Mouse (Mus musculus): Measurements from ENCODE around the gene Nup210l. TPM values are rescaled to one million over a fixed set of nuclear protein-coding genes. Genes with fewer than 3 reads are reported as not detected.

Gene Nup210l
- polyA plus RNA-seq, 1 experiment = 0.47 TPM

DNA sequence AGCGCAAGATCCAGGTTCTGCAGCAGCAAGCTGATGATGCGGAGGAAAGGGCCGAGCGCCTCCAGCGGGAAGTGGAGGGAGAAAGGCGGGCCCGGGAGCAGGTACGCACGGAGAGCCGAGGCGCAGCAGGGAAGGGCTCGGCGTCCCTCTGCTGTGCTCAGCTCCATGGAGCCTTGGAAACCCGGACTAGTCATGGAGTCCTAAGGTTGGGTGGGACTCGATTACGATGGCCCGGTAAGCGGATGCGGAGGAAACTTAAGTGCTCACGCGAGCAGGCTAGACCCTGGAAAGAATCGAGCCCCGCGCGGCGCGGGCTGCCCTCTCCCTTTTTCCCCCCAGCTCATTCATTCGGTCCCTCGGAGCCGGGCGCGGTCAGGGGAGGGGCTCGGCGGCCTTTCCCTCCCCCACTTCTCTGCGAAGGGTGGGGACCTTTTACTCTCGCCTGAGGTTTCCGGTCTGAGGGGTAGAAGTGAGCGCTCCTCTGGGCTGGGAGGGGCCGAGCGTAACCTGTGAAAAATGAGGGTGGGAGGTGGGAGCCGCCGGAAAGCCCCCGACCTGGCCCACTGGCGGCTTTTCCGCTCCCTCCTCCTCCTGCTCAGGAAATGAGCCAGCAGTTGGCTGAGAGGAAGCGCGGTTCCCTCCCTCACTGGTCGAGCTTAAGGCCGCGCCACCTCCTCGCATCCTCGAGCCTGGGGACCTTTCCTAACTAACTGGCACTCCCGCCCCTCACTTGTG lies 24.0 kb upstream of the Nup210l start:
- H3K27me3 ChIP-seq (ENCODE audit: control insufficient read depth, insufficient read depth, insufficient read length) = no peaks in the 10 kb centered on the region
- peaks cover 16% of the 10 kb centered on the region for H3K36me3 ChIP-seq (ENCODE audit: control insufficient read depth, insufficient read depth)
- no peak for TF ChIP-seq MYOG (IDR thresholded peaks at IDR 0.05; ENCODE audit: control insufficient read depth, extremely low read depth, insufficient read length)
- no peak for TF ChIP-seq FOSL1 (IDR thresholded peaks at IDR 0.05; ENCODE audit: insufficient read depth, low read length, poor library complexity, severe bottlenecking)
- TF ChIP-seq CEBPB (IDR thresholded peaks at IDR 0.05; ENCODE audit: low read depth) = no peak
- no peak for TF ChIP-seq USF1 (IDR thresholded peaks at IDR 0.05; ENCODE audit: low read depth)
- no peak for TF ChIP-seq MYOD1 (IDR thresholded peaks at IDR 0.05; ENCODE audit: control insufficient read depth, insufficient read length, low read depth)
- no peak for TF ChIP-seq MAX (IDR thresholded peaks at IDR 0.05)
- no peak for TF ChIP-seq CTCF (IDR thresholded peaks at IDR 0.05; ENCODE audit: control insufficient read depth, insufficient read depth, insufficient read length)
- peak overlapping the region; percentile 58 for H3ac ChIP-seq (ENCODE audit: control insufficient read depth, insufficient read length, low read depth)
- H3K79me2 ChIP-seq (ENCODE audit: control insufficient read depth, insufficient read depth) = peaks cover 54% of the 10 kb centered on the region
- peaks cover 48% of the 10 kb centered on the region for H3K79me3 ChIP-seq (ENCODE audit: low read depth)
- H3K4me3 ChIP-seq (ENCODE audit: insufficient read depth, poor library complexity, severe bottlenecking) = peak overlapping the region; percentile 94

DNA sequence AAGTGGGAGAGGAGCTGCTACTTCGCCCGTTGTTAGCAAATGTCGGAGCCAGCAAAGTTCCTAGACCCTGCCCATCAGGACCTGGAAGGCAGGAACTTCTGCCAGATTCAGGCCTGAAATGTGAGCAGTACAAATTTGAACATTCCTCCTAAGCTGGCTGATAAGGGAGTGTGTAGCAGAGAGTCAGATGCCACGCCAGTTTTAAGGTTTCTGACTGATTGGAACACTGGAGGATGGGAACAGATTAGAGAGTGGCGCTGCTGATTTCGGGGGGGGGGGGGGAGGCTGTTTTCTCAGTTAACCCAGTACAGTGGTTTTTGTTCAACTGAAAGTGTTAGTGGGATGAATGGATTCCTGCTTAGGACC lies 23.5 kb upstream of the Nup210l start:
- Histone ChIP-seq H3K79me3 (ENCODE audit: low read depth) (peaks cover 54% of the 10 kb centered on the region), H3K27me3 (ENCODE audit: control insufficient read depth, insufficient read depth, insufficient read length) (no peaks in the 10 kb centered on the region), H3K79me2 (ENCODE audit: control insufficient read depth, insufficient read depth) (peaks cover 60% of the 10 kb centered on the region), H3K4me3 (ENCODE audit: insufficient read depth, poor library complexity, severe bottlenecking) (peak overlapping the region; percentile 94), H3K36me3 (ENCODE audit: control insufficient read depth, insufficient read depth) (peaks cover 16% of the 10 kb centered on the region), H3ac (ENCODE audit: control insufficient read depth, insufficient read length, low read depth) (peak overlapping the region; percentile 58)
- no peak for TF ChIP-seq MAX (IDR thresholded peaks at IDR 0.05)
- no peak for TF ChIP-seq FOSL1 (IDR thresholded peaks at IDR 0.05; ENCODE audit: insufficient read depth, low read length, poor library complexity, severe bottlenecking)
- TF ChIP-seq USF1 (IDR thresholded peaks at IDR 0.05; ENCODE audit: low read depth) = no peak
- TF ChIP-seq MYOG (IDR thresholded peaks at IDR 0.05; ENCODE audit: control insufficient read depth, extremely low read depth, insufficient read length) = no peak
- TF ChIP-seq CTCF (IDR thresholded peaks at IDR 0.05; ENCODE audit: control insufficient read depth, insufficient read depth, insufficient read length) = no peak
- no peak for TF ChIP-seq MYOD1 (IDR thresholded peaks at IDR 0.05; ENCODE audit: control insufficient read depth, insufficient read length, low read depth)
- TF ChIP-seq CEBPB (IDR thresholded peaks at IDR 0.05; ENCODE audit: low read depth) = no peak

DNA sequence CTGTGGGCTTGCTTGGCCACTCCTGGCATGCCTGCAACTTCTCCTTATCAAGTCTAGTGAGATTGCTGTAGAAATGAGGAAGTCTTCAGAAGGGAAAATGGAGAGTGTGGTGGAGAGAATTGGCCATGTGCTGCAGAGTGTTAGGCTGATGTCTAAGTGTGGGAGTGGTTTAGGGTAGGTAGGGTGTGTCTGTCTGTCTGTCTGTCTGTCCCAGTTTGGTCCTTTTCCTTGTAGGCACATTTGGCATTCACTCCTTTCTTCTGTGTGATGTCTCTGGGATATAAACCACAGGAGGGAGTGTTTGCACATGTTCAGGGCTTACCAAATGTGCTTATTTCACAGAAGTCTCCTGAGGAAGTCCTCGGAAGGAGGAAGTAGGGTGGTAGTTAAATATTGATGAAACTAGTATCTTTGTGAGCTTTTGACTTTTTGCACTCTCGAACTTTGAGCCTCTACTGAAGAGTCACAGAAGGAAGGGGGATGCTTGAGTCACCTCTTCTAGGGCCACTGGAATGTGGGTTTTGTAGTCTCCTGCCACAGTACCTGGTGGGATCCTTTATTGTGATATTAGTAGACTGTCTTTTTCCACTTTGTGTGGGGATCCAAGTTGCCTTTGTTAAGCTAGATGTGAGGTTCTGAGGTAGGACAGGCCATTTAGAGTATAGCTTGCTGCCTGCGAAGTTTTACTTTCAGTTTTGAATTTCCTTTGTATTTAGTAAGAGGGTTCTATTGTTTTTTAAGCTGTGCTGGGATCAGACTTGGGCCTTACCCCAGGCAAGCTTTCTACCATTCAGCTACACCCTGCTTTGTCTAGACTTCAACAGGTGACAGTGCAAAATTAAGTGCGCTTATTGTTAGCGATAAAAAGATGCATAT lies 22.3 kb upstream of the Nup210l start:
- Histone ChIP-seq H3ac (ENCODE audit: control insufficient read depth, insufficient read length, low read depth) (peak overlapping the region; percentile 31), H3K79me3 (ENCODE audit: low read depth) (peaks cover 64% of the 10 kb centered on the region), H3K79me2 (ENCODE audit: control insufficient read depth, insufficient read depth) (peaks cover 71% of the 10 kb centered on the region), H3K4me3 (ENCODE audit: insufficient read depth, poor library complexity, severe bottlenecking) (peak overlapping the region; percentile 94), H3K36me3 (ENCODE audit: control insufficient read depth, insufficient read depth) (peaks cover 26% of the 10 kb centered on the region), H3K27me3 (ENCODE audit: control insufficient read depth, insufficient read depth, insufficient read length) (no peaks in the 10 kb centered on the region)
- TF ChIP-seq USF1 (IDR thresholded peaks at IDR 0.05; ENCODE audit: low read depth) (no peak), MAX (IDR thresholded peaks at IDR 0.05) (no peak), MYOG (IDR thresholded peaks at IDR 0.05; ENCODE audit: control insufficient read depth, extremely low read depth, insufficient read length) (no peak), FOSL1 (IDR thresholded peaks at IDR 0.05; ENCODE audit: insufficient read depth, low read length, poor library complexity, severe bottlenecking) (no peak), CEBPB (IDR thresholded peaks at IDR 0.05; ENCODE audit: low read depth) (no peak), MYOD1 (IDR thresholded peaks at IDR 0.05; ENCODE audit: control insufficient read depth, insufficient read length, low read depth) (no peak), CTCF (IDR thresholded peaks at IDR 0.05; ENCODE audit: control insufficient read depth, insufficient read depth, insufficient read length) (no peak)

DNA sequence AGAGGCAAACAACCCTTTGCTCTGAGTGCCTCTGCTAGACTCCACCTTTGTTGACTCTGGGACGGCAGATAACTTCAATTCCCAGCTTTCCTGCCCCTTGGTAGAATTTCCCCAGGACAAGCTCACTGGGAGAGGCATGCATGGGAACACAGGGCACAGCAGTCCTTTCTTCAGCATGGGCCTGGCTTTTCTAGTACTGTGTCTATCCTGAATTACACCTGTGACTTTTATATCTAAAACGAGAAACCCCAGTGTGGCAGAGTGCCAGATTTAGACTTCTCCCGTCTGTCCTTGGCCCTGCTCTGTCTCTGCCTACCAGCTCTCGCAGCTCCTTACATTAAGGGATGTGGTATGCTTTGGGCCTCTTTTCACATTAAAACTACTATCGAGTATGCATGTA lies 20.9 kb upstream of the Nup210l start:
- peaks cover 40% of the 10 kb centered on the region for H3K36me3 ChIP-seq (ENCODE audit: control insufficient read depth, insufficient read depth)
- TF ChIP-seq MAX (IDR thresholded peaks at IDR 0.05) (no peak), MYOD1 (IDR thresholded peaks at IDR 0.05; ENCODE audit: control insufficient read depth, insufficient read length, low read depth) (no peak), FOSL1 (IDR thresholded peaks at IDR 0.05; ENCODE audit: insufficient read depth, low read length, poor library complexity, severe bottlenecking) (no peak), MYOG (IDR thresholded peaks at IDR 0.05; ENCODE audit: control insufficient read depth, extremely low read depth, insufficient read length) (no peak)
- no peak overlapping the region for H3K4me3 ChIP-seq (ENCODE audit: insufficient read depth, poor library complexity, severe bottlenecking)
- peaks cover 74% of the 10 kb centered on the region for H3K79me3 ChIP-seq (ENCODE audit: low read depth)
- H3ac ChIP-seq (ENCODE audit: control insufficient read depth, insufficient read length, low read depth) = no peak overlapping the region
- H3K79me2 ChIP-seq (ENCODE audit: control insufficient read depth, insufficient read depth) = peaks cover 85% of the 10 kb centered on the region
- no peaks in the 10 kb centered on the region for H3K27me3 ChIP-seq (ENCODE audit: control insufficient read depth, insufficient read depth, insufficient read length)

DNA sequence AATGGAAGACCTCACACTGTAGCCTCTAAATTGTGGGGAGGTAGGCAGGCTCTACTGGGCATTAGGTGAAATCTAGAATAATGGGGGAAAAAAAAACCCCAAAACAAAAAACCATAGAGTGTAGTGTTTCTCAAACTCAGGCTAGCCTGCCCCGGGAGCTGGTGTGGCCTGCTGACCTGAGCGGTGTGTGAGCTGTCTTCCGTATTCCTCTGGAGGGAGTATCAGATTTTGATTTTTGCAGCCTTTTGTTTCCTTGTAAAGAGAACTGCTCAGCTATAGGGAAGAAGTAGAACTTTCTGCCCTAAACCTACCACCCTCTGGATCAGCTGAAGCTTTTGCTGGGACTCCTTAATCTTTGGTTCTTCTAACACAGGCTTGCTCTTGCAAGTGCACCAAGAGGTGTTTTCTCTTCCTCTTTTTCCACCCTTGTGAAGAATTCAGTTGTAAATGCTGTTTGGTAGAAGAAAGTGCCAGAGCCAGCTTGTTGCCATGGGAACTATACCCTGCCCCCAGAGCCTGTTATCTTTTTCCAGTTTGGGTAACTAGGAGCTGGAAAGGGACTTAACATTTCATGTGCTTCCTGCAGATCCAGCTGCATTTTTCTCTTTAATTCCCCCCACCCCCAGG lies 20.1 kb upstream of the Nup210l start:
- no peak overlapping the region for H3K4me3 ChIP-seq (ENCODE audit: insufficient read depth, poor library complexity, severe bottlenecking)
- peaks cover 48% of the 10 kb centered on the region for H3K36me3 ChIP-seq (ENCODE audit: control insufficient read depth, insufficient read depth)
- H3K27me3 ChIP-seq (ENCODE audit: control insufficient read depth, insufficient read depth, insufficient read length) = no peaks in the 10 kb centered on the region
- H3K79me3 ChIP-seq (ENCODE audit: low read depth) = peaks cover 76% of the 10 kb centered on the region
- peaks cover 93% of the 10 kb centered on the region for H3K79me2 ChIP-seq (ENCODE audit: control insufficient read depth, insufficient read depth)
- no peak for TF ChIP-seq MAX (IDR thresholded peaks at IDR 0.05)
- TF ChIP-seq USF1 (IDR thresholded peaks at IDR 0.05; ENCODE audit: low read depth) = no peak
- no peak for TF ChIP-seq CEBPB (IDR thresholded peaks at IDR 0.05; ENCODE audit: low read depth)
- no peak for TF ChIP-seq MYOD1 (IDR thresholded peaks at IDR 0.05; ENCODE audit: control insufficient read depth, insufficient read length, low read depth)
- TF ChIP-seq CTCF (IDR thresholded peaks at IDR 0.05; ENCODE audit: control insufficient read depth, insufficient read depth, insufficient read length) = no peak
- no peak for TF ChIP-seq MYOG (IDR thresholded peaks at IDR 0.05; ENCODE audit: control insufficient read depth, extremely low read depth, insufficient read length)
- TF ChIP-seq FOSL1 (IDR thresholded peaks at IDR 0.05; ENCODE audit: insufficient read depth, low read length, poor library complexity, severe bottlenecking) = no peak
- H3ac ChIP-seq (ENCODE audit: control insufficient read depth, insufficient read length, low read depth) = no peak overlapping the region

Data from C2C12 (cell line).